Mouse (Mus musculus) urinary bladder, postnatal 25 days (tissue): ENCODE results near the gene Kiz.

Experiments used
- DNase-seq: peaks from one replicate; pipeline ENCODE4 v3.0.0; 2022; ENCODE audit warnings: low spot score

Kiz gene

GRCm38 (mm10) chr2:146975453-146976028, 119.9 kb downstream of the Kiz start:
- no peak for DNase-seq

DNA sequence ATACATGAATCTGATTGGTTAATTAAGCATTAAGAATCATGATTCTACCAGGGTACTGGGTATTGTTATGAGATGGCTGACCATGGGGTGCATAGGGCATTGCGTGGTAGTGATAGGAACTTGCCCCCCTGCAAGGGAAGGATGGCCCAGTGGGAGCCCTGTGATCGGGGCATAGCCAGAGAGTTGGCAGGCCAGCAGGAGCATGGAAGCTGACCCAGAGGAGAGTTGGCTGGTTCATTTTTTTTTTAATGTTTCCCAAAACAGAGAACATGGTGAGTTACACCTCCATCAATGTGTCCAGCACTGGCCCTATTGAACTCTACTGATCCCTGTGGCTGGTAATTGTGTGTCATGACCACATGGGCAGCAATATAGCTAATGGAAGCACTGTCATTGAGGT, 127.1 kb downstream of the Kiz start:
- DNase-seq = no peak

GRCm38 (mm10) chr2:146984831-146985230, 129.2 kb downstream of the Kiz start:
- DNase-seq = no peak

GRCm38 (mm10) chr2:146985807-146986206, 130.1 kb downstream of the Kiz start:
- DNase-seq = no peak

DNA sequence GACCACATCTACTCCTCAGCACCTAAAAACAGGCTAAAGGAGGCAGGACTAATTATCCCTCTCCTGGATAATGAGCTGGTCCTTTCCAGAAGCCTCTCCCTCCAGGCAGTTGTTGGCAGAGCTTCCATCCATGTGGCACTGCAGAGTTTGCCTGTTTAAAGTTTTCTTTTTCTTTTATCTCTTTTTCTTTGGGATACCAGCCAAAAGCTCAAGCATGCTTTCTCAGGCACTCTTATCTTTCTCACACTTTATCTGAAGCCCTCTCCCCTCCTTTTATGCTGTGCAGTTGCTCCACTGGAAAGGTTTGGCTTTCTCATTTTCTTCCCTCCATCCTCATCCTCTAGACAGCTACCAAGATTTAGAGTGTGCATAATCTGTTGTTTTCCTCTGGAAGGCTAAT, 130.8 kb downstream of the Kiz start:
- DNase-seq = no peak

DNA sequence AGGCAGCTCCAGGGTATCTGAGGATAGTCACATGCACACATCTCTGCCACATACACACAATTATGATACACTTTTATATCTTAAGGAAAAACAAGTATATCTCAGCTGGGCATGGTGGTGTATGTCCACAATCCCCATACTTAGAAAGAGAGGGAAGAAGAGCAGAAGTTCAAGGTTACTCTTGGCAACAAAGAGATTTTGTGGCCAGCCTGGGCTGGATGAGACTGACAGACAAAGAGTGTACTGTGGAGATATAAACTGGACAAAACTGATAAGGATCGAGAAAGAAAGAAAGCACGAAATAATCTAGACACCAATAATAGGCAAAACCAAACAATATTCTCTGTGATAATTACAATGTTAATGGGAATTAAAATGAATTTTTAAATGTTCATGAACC, 151.6 kb downstream of the Kiz start:
- DNase-seq = no peak

GRCm38 (mm10) chr2:147009084-147009483, 153.4 kb downstream of the Kiz start:
- DNase-seq = no peak

DNA sequence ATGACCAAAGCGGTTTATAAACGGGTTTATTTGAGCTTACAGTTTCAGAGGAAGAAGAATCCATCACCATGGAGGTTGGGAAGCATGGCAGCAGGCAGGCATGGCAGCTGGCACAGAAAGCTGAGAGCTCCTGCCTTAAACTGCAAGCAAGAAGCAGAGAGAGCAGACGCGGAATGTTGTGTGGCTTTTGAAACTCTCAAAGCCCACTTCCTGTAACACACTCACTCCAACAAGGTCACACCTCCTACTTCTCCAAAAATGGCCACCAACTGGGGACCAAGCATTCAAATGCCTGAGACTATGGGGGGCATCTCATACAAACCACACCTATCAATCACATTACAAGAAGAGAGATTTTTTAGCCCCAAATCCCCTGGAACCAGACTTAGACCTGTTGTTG, 154.5 kb downstream of the Kiz start:
- no peak for DNase-seq

- no peak for DNase-seq
Measured at GRCm38 (mm10) chr2:147010952-147011351, 155.3 kb downstream of the Kiz start.

DNA sequence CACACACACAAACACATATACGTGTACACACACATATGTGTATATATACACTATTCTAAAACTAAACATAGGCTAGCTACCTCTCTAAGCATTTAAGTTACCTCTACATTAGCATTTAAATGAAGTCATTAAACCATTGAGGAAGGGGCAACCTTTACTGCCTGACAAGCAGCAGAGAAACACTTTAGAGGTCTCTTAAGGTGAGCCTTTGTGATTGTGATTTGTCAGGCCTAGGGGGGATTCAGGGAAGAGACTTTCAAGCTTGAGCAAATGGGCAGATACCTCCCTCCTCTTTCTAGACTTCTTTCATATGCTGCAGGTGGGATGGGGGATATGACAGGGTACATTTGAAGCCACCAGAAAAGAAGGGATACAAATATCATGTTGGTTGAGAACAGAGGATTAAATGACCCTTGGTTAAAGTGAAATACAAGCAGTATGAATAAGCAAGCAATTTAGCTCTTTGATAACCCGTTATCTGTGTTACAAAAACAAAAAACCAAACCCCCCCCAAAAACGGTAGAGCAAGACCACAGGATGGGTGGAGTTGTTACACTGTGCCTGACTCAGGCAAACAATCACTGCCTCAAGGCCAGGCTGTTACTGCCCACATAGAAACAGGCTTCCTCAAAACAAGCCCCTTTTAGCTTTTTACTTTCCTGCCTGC, 155.9 kb downstream of the Kiz start:
- no peak for DNase-seq

- no peak for DNase-seq
Measured at GRCm38 (mm10) chr2:147012141-147012622, 156.5 kb downstream of the Kiz start.

DNA sequence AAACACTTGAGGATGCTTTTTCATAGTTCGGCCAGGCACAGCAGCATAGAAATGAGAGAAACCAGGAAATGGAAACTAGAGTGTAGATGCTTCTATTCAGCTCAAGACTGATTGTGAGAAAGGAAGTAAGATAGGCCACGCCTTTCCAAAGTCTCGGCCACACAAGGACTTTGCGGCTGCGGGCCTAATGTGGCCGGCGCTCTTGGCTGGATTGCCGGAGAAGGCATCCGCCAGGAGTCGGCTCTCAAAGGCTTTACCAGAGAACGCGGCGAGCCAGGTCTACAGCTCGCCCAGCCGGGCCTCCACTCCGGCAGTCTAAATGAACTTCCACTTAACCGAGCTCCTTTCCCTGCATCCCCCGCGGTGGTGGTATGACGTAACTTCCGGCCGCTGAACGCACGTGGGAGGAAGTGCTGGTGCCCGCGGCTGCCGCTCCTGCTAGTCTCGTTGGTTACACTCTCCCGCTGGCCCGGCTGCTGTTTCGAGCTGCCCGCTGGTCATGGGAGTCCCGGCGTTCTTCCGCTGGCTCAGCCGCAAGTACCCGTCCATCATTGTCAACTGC, 157.0 kb downstream of the Kiz start, which contains the start of gene Xrn2:
Gene Xrn2 (plus strand): TSS at position 374 of the 562 bp plus-strand sequence.
- peak; percentile 89 for DNase-seq

- peak; percentile 53 for DNase-seq
Measured at GRCm38 (mm10) chr2:147013194-147013969, 157.7 kb downstream of the Kiz start.

- no peak for DNase-seq
Measured at GRCm38 (mm10) chr2:147014101-147014886, 158.6 kb downstream of the Kiz start.
